Mouse (Mus musculus): ENCODE measurements around the gene Card9. TPM values are rescaled to one million over a fixed set of nuclear protein-coding genes. Genes with fewer than 3 reads are reported as not detected.

Card9 gene
- 100 to 1,000 TPM; 168 to 182 TPM for total RNA-seq (2023)

GRCm38 (mm10) chr2:26360772-26361171, at the start of gene Card9:
Gene Card9, minus strand, starts transcription at chr2:26360918.

DNA sequence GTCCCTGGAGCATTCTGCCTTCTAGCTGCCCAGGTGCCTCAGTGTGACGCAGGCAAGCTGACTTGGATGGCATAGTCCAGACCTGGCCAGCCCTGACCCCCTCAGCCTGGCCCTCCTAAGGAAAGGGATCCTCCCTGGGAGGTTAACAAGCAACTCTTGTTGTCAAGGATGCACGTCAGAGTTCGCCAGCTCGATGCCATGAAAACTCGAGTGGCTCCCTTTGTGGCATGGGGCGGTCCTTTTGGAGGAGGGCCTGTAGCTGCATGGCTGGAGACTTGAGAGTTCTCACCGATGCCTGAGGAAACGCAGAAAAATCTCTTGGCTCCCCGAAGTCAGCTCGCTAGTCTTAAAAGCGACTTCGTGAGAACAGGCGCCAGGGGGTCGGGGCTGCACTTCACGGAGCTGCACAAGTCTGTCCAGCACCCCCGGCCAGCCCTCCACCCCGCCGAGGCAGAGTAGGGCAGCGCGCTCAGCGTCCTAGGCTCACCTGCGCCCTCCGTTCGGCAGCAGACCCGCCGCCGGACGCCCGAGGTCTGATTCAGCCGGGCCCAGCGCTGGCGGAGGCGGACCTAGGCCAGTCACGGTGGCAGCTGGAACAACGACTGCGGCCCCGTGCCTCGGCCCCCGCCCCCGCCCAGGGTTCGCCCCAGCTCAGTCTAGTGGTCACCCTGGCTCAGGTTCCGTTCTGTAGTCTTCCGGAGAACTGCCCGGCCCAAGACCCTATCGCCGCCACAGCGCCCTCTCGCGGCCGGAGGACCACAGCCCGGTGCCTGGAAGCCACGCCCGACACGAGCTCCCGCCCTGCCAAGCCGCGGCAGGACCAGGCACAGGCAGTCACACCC, 48.0 kb upstream of the Card9 start, which contains the start of gene Inpp5e:
Gene Inpp5e, minus strand, starts transcription at position 689 of the 842 bp plus-strand sequence.

DNA sequence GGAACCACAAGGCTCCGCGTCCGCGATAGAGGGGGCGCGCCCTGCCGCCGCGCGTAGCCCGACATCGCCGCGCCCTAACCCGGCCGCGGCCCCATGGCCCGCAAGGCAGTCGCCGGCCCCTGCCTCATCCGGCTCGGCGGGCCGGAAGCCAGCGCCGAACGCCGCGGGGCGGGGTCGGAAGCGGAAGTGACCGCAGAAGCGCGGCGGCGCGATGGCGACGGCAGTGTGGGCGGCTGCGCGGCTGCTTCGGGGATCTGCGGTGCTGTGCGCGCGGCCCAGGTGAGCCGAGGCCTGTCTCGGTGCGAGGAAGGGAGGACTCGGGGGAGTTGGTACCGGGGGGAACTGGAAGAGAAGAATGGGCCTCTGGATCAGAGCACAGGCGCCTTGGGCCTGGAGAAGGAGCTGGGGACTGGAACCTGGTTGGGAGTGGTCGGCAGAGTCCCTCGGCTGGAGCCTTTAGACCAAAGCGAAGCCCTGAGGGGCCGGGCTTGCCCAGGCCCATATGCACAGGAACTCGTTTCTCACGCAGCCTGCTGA, 28.5 kb upstream of the Card9 start, which contains the start of the genes Entr1 and Pmpca:
Gene Entr1, minus strand, starts transcription at position 163 of the 537 bp plus-strand sequence.
Gene Pmpca, plus strand, starts transcription at position 186 of the 537 bp plus-strand sequence.

DNA sequence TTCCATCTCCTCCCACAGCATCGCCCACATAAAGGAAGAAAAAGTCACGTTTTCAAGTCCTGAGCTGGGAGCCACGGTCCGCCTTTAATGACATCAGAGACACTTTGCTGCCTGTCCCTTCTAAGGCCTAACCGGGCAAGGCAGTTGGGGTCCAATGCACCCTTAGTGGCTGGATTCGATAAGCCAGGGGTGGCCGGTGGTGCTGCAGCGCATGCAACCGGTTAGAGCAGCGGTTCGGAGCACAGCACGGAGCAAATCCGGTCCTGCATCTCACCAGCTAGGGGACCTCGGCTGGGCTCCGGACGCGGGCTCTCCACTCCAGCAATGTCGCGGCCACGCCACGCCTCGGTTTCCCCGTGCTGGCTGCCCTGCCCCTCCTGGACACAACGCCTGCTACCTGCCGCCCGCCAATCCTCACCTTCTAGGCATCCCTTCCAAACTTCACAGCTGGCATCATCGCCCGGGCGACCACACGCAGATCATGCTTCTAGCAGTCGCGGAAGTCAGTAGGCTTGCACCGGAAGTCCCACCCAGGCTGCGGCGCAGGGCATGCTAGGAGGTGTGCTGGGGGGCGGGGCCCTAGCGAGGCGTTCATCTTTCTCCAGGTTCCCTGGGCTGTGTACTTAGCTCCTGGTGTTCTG, 19.5 kb upstream of the Card9 start, which contains the start of gene Snapc4:
Gene Snapc4, minus strand, starts transcription at position 523 of the 641 bp plus-strand sequence.

GRCm38 (mm10) chr2:26351358-26352290, 9.1 kb downstream of the Card9 start, which contains the start of gene Dnlz:
Gene Dnlz, minus strand, starts transcription at chr2:26352110.

GRCm38 (mm10) chr2:26315072-26315924, 45.4 kb downstream of the Card9 start, which contains the start of gene Gpsm1:
Gene Gpsm1, plus strand, starts transcription at chr2:26315515.

Other genes starting within 250 kb of the Card9 start
- gene Nacc2, start 237.7 kb downstream of the Card9 start, total RNA-seq (2023), result 1 to 10 TPM; 2.7 to 3.8 TPM
- not detected for gene Lhx3, start 152.6 kb downstream of the Card9 start, total RNA-seq (2023)
- 1 to 10 TPM; 3.9 to 4.6 TPM for gene Qsox2, start 123.4 kb downstream of the Card9 start, total RNA-seq (2023)
- gene Ccdc187, start 66.4 kb downstream of the Card9 start, total RNA-seq (2023), result not detected
- 1 to 10 TPM; 6.7 to 8.5 TPM for gene Gpsm1, start 45.4 kb downstream of the Card9 start, total RNA-seq (2023)
- gene Dnlz, start 8.8 kb downstream of the Card9 start, total RNA-seq (2023), result 1 to 10 TPM; 4.7 to 5.2 TPM
- gene Snapc4, start 19.7 kb upstream of the Card9 start, total RNA-seq (2023), result 10 to 100 TPM; 17.4 to 20.4 TPM
- gene Entr1, start 28.4 kb upstream of the Card9 start, total RNA-seq (2023), result 10 to 100 TPM; 91.3 to 98.5 TPM
- gene Pmpca, start 28.4 kb upstream of the Card9 start, total RNA-seq (2023), result 10 to 100 TPM; 40.3 to 44.0 TPM
- 10 to 100 TPM; 14.1 to 15.8 TPM for gene Inpp5e, start 48.3 kb upstream of the Card9 start, total RNA-seq (2023)
- gene Sec16a, start 84.3 kb upstream of the Card9 start, total RNA-seq (2023), result 10 to 100 TPM; 43.7 to 52.4 TPM
- 100 to 1,000 TPM; 178 to 203 TPM for gene Notch1, start 155.7 kb upstream of the Card9 start, total RNA-seq (2023)
- 1 to 10 TPM; 3.1 to 5.4 TPM for gene Egfl7, start 219.1 kb upstream of the Card9 start, total RNA-seq (2023)
- 1 to 10 TPM in 1 of 2 experiments, not detected in 1; 1.3 TPM for gene Gm20532, start 225.7 kb upstream of the Card9 start, total RNA-seq (2023)
- gene Agpat2, start 243.5 kb upstream of the Card9 start, total RNA-seq (2023), result 100 to 1,000 TPM; 115 to 116 TPM

All from neutrophil, adult 83 days (primary cell).